23 mouse cellular contexts compared by ENCODE assay signal in the genomic region with DNA sequence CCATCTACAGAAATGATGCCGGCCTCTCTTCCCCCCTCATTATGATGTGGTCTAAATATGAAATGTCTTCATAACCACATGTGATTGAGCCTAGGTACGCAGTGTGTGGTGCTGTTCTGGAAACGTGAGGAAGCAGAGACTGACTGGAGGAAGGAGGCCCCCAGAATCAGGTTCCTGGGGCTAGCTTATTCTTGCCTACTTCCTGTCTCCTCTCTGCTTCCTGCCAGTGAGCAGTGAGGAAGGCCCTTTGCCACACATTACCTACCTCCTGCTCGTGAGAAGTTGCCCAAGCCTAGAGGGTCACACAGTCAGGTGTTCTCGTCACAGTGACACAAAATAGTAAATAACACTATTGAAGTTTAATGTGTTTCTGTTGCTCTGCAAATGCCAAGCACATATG. TPM values are rescaled to one million over a fixed set of nuclear protein-coding genes. Genes with fewer than 3 reads are reported as not detected.
DNase-seq lines count a peak whose midpoint lies in the region; ATAC-seq and TF ChIP-seq lines count a peak whose summit lies in the region.
"Had no signal": no experiment of that assay in that cellular context is flagged by ENCODE, and none has a peak within 500 bp of the region (broad histone marks: within the 10 kb centered on the region; RNA-seq: fewer than 3 reads in every experiment).

No protein-coding gene starts in this region.

- H3K4me2 ChIP-seq in heart, embryonic 11.5 days, result no peak overlapping the region
- H3K4me2 ChIP-seq: heart, embryonic 15.5 days; intestine, embryonic 15.5 days had no signal

- 46% methylated on average over 5 of the region's 5 CpGs for WGBS in heart, adult 2 months
- WGBS in heart, embryonic 11.5 days (ENCODE audit: insufficient replicate concordance), result 67% methylated on average over 5 of the region's 5 CpGs

- no peak for ATAC-seq in heart, embryonic 11.5 days (replicated peaks; ENCODE audit: insufficient number of reproducible peaks, low FRiP score, low TSS enrichment)
- ATAC-seq: hindbrain, embryonic 16.5 days; intestine, embryonic 15.5 days; Patski had no signal

- no peaks in the 10 kb centered on the region for H3K9me3 ChIP-seq in heart, embryonic 11.5 days (replicated peaks; ENCODE audit: control insufficient read depth, low read length)
- H3K9me3 ChIP-seq: forebrain, embryonic 10.5 days; heart, embryonic 15.5 days; hindbrain, embryonic 10.5 days; intestine, embryonic 15.5 days had no signal

- TF ChIP-seq EP300 in heart, adult 2 months (IDR thresholded peaks at IDR 0.05; ENCODE audit: insufficient read depth, low read depth, low read length), result peak; percentile 54; the same call in 1 of the 2 replicates

- peaks cover 32% of the 10 kb centered on the region for H3K36me3 ChIP-seq in heart, adult 2 months (ENCODE audit: control insufficient read depth, insufficient read depth, low read length)
- no peaks in the 10 kb centered on the region for H3K36me3 ChIP-seq in heart, embryonic 11.5 days (ENCODE audit: control insufficient read depth, insufficient read depth, low read length)
- H3K36me3 ChIP-seq: forebrain, embryonic 10.5 days; G1E; heart, embryonic 15.5 days; hindbrain, embryonic 10.5 days; intestine, embryonic 15.5 days had no signal

- no peak overlapping the region for H3K9ac ChIP-seq in heart, adult 2 months (ENCODE audit: low read depth, low read length)
- no peak overlapping the region for H3K9ac ChIP-seq in heart, embryonic 11.5 days (ENCODE audit: low read depth, low read length)
- H3K9ac ChIP-seq: heart, embryonic 15.5 days; intestine, embryonic 15.5 days; liver, embryonic 14.5 days had no signal

- no peak overlapping the region for H3K4me3 ChIP-seq in heart, adult 2 months
- H3K4me3 ChIP-seq in heart, embryonic 11.5 days (ENCODE audit: low read depth, low read length), result no peak overlapping the region
- no peak overlapping the region for H3K4me3 ChIP-seq in brown adipose tissue, adult 24 weeks (ENCODE audit: insufficient read depth, low read depth, low read length)
- H3K4me3 ChIP-seq: forebrain, embryonic 10.5 days; heart, embryonic 15.5 days; hindbrain, embryonic 10.5 days; intestine, embryonic 15.5 days had no signal

- H3K79me2 ChIP-seq in heart, adult 2 months (replicated peaks; ENCODE audit: control insufficient read depth, insufficient read depth, low read length), result peaks cover 2% of the 10 kb centered on the region; the same call in 1 of the 2 replicates

- intact Hi-C loops in heart, adult 2 months (cut with DNase I), result no loop called here
- intact Hi-C loops in left cerebral cortex, postnatal 10 days (cut with DNase I), result no loop called here

- H3K4me1 ChIP-seq in heart, adult 2 months (ENCODE audit: control insufficient read depth, insufficient read depth, low read length), result peaks cover 11% of the 10 kb centered on the region
- H3K4me1 ChIP-seq in heart, embryonic 11.5 days (ENCODE audit: control insufficient read depth, insufficient read depth, low read length), result no peaks in the 10 kb centered on the region
- H3K4me1 ChIP-seq in brown adipose tissue, adult 24 weeks (ENCODE audit: control insufficient read depth, insufficient read depth, insufficient read length, low read length), result peaks cover 7% of the 10 kb centered on the region
- H3K4me1 ChIP-seq: forebrain, embryonic 10.5 days; heart, embryonic 15.5 days; hindbrain, embryonic 10.5 days; intestine, embryonic 15.5 days had no signal

- TF ChIP-seq CTCF in heart, adult 2 months (IDR thresholded peaks at IDR 0.05), result no peak

- no peak for TF ChIP-seq POLR2A in heart, adult 2 months (IDR thresholded peaks at IDR 0.05; ENCODE audit: insufficient read depth, low read depth, low read length)

- DNase-seq in heart, adult 2 months, result peak in 1 of 2 experiments; percentile 23
- peak; percentile 13 for DNase-seq in kidney, postnatal 14 days
- DNase-seq in kidney, adult 18-20 months, result no peak
- DNase-seq in lung, postnatal 36 days, result peak; percentile 44
- DNase-seq in thymus, postnatal 4 days, result no peak
- DNase-seq in left cerebral cortex, postnatal 10 days (ENCODE audit: extremely low spot score in 1 of 2, low spot score in 2 of 2), result no peak
- DNase-seq: adrenal gland, postnatal 36 days; cerebellum, adult 11 months; cerebellum, adult 9-11 months; kidney, postnatal 4 days; thymus, adult 18-20 months; thymus, postnatal 36 days had no signal

- peak overlapping the region; percentile 82 for H3K27ac ChIP-seq in heart, adult 2 months
- no peak overlapping the region for H3K27ac ChIP-seq in heart, embryonic 11.5 days (ENCODE audit: low read depth, low read length)
- peak overlapping the region; percentile 92 for H3K27ac ChIP-seq in brown adipose tissue, adult 24 weeks (replicated peaks; ENCODE audit: low read depth, low read length)
- H3K27ac ChIP-seq: forebrain, embryonic 10.5 days; heart, embryonic 15.5 days; hindbrain, embryonic 10.5 days; intestine, embryonic 15.5 days; liver, embryonic 14.5 days had no signal

- no peaks in the 10 kb centered on the region for H3K27me3 ChIP-seq in heart, adult 2 months (ENCODE audit: control insufficient read depth, insufficient read depth, low read length)
- H3K27me3 ChIP-seq in heart, embryonic 11.5 days (ENCODE audit: control insufficient read depth, insufficient read depth, low read length), result no peaks in the 10 kb centered on the region
- H3K27me3 ChIP-seq: CH12.LX; heart, embryonic 15.5 days; intestine, embryonic 15.5 days had no signal

RNA-seq across cellular contexts. Expression of gene Cyyr1, which starts 14.8 kb away (rescaled TPM):
- total RNA-seq in heart, adult 2 months (2021), result 10 to 100 TPM; 37.4 to 39.5 TPM
- polyA plus RNA-seq in heart, adult 2 months (2012; rRNA removed), result 15.1 and 21.1 TPM in 2 replicates
- polyA plus RNA-seq in heart, embryonic 11.5 days (2014; fragmentation: Nextera tagmentation; extraction: Ambion mirVana), result 3.2 and 3.6 TPM in 2 replicates
- 12.4 and 16.1 TPM in 2 replicates for polyA plus RNA-seq in brown adipose tissue, adult 24 weeks (2012; ENCODE audit: insufficient read depth, insufficient read length, missing spikeins)
- 1 to 10 TPM; 4.0 to 5.1 TPM for total RNA-seq in left cerebral cortex, postnatal 10 days (2021)
- total RNA-seq: CH12.LX had no signal
- polyA plus RNA-seq: G1E, Patski had no signal

Comparison
In these comparisons a context has a peak if more than half of its experiments do, and no peak if none do; other contexts are left out.
1. DNase-seq: peak in kidney, postnatal 14 days (single experiment) and lung, postnatal 36 days (single experiment); none in kidney, adult 18-20 months (single experiment), thymus, postnatal 4 days (single experiment) and left cerebral cortex, postnatal 10 days (0 of 2).